Mouse (Mus musculus): ENCODE measurements around the gene Spsb1.

Spsb1 gene

GRCm38 (mm10) chr4:149886298-149887271 is 68.3 kb downstream of the Spsb1 start:
- DNase-seq (ENCODE audit: low spot score), result no peak

GRCm38 (mm10) chr4:149883990-149884389 is 70.9 kb downstream of the Spsb1 start:
- DNase-seq (ENCODE audit: low spot score), result no peak

- no peak for DNase-seq (ENCODE audit: low spot score)
These were observed 72.5 kb downstream of the Spsb1 start for GRCm38 (mm10) chr4:149882139-149882916.

GRCm38 (mm10) chr4:149880908-149881307 is 73.9 kb downstream of the Spsb1 start:
- no peak for DNase-seq (ENCODE audit: low spot score)

- DNase-seq (ENCODE audit: low spot score), result no peak
These were observed 74.9 kb downstream of the Spsb1 start for GRCm38 (mm10) chr4:149879980-149880379.

GRCm38 (mm10) chr4:149878021-149878449 is 76.8 kb downstream of the Spsb1 start:
- peak; percentile 77 for DNase-seq (ENCODE audit: low spot score)

- DNase-seq (ENCODE audit: low spot score), result no peak
These were observed 77.6 kb downstream of the Spsb1 start for GRCm38 (mm10) chr4:149877202-149877601.

GRCm38 (mm10) chr4:149876761-149877160 is 78.1 kb downstream of the Spsb1 start:
- DNase-seq (ENCODE audit: low spot score), result peak; percentile 59

GRCm38 (mm10) chr4:149875986-149876501 is 78.8 kb downstream of the Spsb1 start:
- DNase-seq (ENCODE audit: low spot score), result no peak

- no peak for DNase-seq (ENCODE audit: low spot score)
These were observed 79.5 kb downstream of the Spsb1 start for GRCm38 (mm10) chr4:149875296-149875695.

GRCm38 (mm10) chr4:149872236-149872635 is 82.6 kb downstream of the Spsb1 start:
- no peak for DNase-seq (ENCODE audit: low spot score)

- DNase-seq (ENCODE audit: low spot score), result no peak
These were observed 83.3 kb downstream of the Spsb1 start for GRCm38 (mm10) chr4:149871582-149871981.

GRCm38 (mm10) chr4:149871014-149871413 is 83.8 kb downstream of the Spsb1 start:
- DNase-seq (ENCODE audit: low spot score), result peak; percentile 55

GRCm38 (mm10) chr4:149870412-149870811 is 84.4 kb downstream of the Spsb1 start:
- DNase-seq (ENCODE audit: low spot score), result no peak

- no peak for DNase-seq (ENCODE audit: low spot score)
These were observed 86.1 kb downstream of the Spsb1 start for GRCm38 (mm10) chr4:149868725-149869124.

GRCm38 (mm10) chr4:149868009-149868408 is 86.8 kb downstream of the Spsb1 start:
- DNase-seq (ENCODE audit: low spot score), result no peak

- DNase-seq (ENCODE audit: low spot score), result no peak
These were observed 87.5 kb downstream of the Spsb1 start for GRCm38 (mm10) chr4:149867351-149867750.

GRCm38 (mm10) chr4:149864395-149864794 is 90.4 kb downstream of the Spsb1 start:
- no peak for DNase-seq (ENCODE audit: low spot score)

- DNase-seq (ENCODE audit: low spot score), result no peak
These were observed 91.3 kb downstream of the Spsb1 start for GRCm38 (mm10) chr4:149863522-149863921.

GRCm38 (mm10) chr4:149860393-149860792 is 94.5 kb downstream of the Spsb1 start:
- DNase-seq (ENCODE audit: low spot score), result no peak

- no peak for DNase-seq (ENCODE audit: low spot score)
These were observed 96.3 kb downstream of the Spsb1 start for GRCm38 (mm10) chr4:149858584-149858983.

GRCm38 (mm10) chr4:149858097-149858496 is 96.7 kb downstream of the Spsb1 start:
- DNase-seq (ENCODE audit: low spot score), result no peak

GRCm38 (mm10) chr4:149857688-149858087 is 97.2 kb downstream of the Spsb1 start:
- no peak for DNase-seq (ENCODE audit: low spot score)

Measured in lung, postnatal 25 days (tissue).